Mouse (Mus musculus) MN1 (cell line): ENCODE measurements around the gene AC141477.1.

ENCODE experiments used
- DNase-seq: peaks from one replicate; pipeline ENCODE4 v3.0.0-alpha.2; 2016; ENCODE audit warnings: low spot score

Gene AC141477.1

DNA sequence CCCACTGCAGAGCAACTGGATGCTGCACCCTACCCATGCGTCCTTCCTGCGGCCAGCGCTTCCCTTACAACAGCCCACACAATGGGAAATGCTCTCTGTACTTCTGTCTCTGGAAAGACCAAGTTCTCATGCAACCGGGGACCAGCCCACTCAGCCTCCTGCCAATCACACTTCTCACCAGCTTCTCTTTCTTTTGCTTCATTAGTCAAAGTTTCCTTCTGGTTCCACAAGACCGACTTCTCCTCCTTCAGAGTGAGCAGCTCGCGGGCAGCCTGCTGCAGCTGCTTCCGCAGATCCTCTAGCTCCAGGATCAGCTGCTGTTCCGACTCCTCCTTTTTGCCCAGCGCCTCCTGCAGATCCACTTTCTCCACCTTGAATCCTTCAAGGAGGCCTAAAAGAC lies 31.7 kb downstream of the AC141477.1 start:
- DNase-seq, result no peak

GRCm38 (mm10) chr10:76392596-76392995 lies 47.6 kb downstream of the AC141477.1 start:
- DNase-seq, result no peak

GRCm38 (mm10) chr10:76391786-76392185 lies 48.5 kb downstream of the AC141477.1 start:
- DNase-seq, result peak; percentile 18

GRCm38 (mm10) chr10:76391166-76391565 lies 49.1 kb downstream of the AC141477.1 start:
- DNase-seq, result no peak
